Mouse (Mus musculus) MEL (cell line): ENCODE results near the gene Man2b2. TPM values are rescaled to one million over a fixed set of nuclear protein-coding genes. Genes with fewer than 3 reads are reported as not detected.

ENCODE experiments used
- DNase-seq: peaks from one replicate; pipeline ENCODE4 v3.0.0; 2011; ENCODE audit warnings: low read depth, low spot score
- H3K27ac ChIP-seq: 2 replicates; pipeline ENCODE4 v1.5.1; 2012; ENCODE audit warnings: low read depth, mild to moderate bottlenecking, control low read depth, low read length, moderate library complexity; ENCODE audit not compliant: control insufficient read depth
- H3K27me3 ChIP-seq, 2 experiments: fragments of 150-350 bp in 1 of 2; sonication (generic) in 1 of 2; 2 replicates each; pipeline ENCODE4 v1.6.1; 2012; ENCODE audit warnings: low read length in 2 of 2, mild to moderate bottlenecking in 2 of 2, improper control_type of control experiment in 1 of 2, moderate library complexity in 1 of 2; ENCODE audit not compliant: insufficient read depth in 2 of 2, control insufficient read depth in 1 of 2
- H3K36me3 ChIP-seq, 2 experiments: 2 replicates each; pipeline ENCODE4 v1.6.1; 2012 to 2014; ENCODE audit warnings: low read length in 2 of 2, improper control_type of control experiment in 1 of 2, inconsistent platforms in 1 of 2, mild to moderate bottlenecking in 1 of 2; ENCODE audit not compliant: insufficient read depth in 2 of 2, control insufficient read depth in 1 of 2
- H3K4me1 ChIP-seq, 2 experiments: fragments of 150-350 bp in 1 of 2; sonication (generic) in 1 of 2; 2 replicates each; pipeline ENCODE4 v1.6.1; 2012; ENCODE audit warnings: low read length in 2 of 2, improper control_type of control experiment in 1 of 2, mild to moderate bottlenecking in 1 of 2; ENCODE audit not compliant: insufficient read depth in 2 of 2, control insufficient read depth in 1 of 2
- H3K4me3 ChIP-seq, 2 experiments: fragments of 150-350 bp in 1 of 2; sonication (generic) in 1 of 2; 2 replicates each; pipeline ENCODE4 v1.5.1; 2012; ENCODE audit warnings: low read depth in 2 of 2, low read length in 2 of 2, mild to moderate bottlenecking in 2 of 2, moderate library complexity in 2 of 2, control low read depth in 1 of 2, improper control_type of control experiment in 1 of 2; ENCODE audit not compliant: control insufficient read depth in 1 of 2, insufficient read depth in 1 of 2
- H3K79me2 ChIP-seq: 2 replicates; pipeline ENCODE4 v1.6.1; 2012; ENCODE audit warnings: mild to moderate bottlenecking, low read length, moderate library complexity; ENCODE audit not compliant: control insufficient read depth, poor library complexity, insufficient read depth
- H3K9ac ChIP-seq: 2 replicates; pipeline ENCODE4 v1.6.1; 2012; ENCODE audit warnings: low read depth, mild to moderate bottlenecking, control low read depth, low read length, moderate library complexity; ENCODE audit not compliant: control insufficient read depth, poor library complexity, severe bottlenecking
- H3K9me3 ChIP-seq: fragments of 150-350 bp; sonication (generic); replicated peaks from 2 replicates; pipeline ENCODE4 v1.6.1; 2012; ENCODE audit warnings: mild to moderate bottlenecking, low read length, improper control_type of control experiment, moderate library complexity; ENCODE audit not compliant: insufficient read depth
- BHLHE40 ChIP-seq: IDR thresholded peaks from 2 replicates; pipeline ENCODE4 v1.6.1; 2012; ENCODE audit warnings: low read depth, mild to moderate bottlenecking, inconsistent platforms, low read length, improper control_type of control experiment, borderline replicate concordance
- CHD2 ChIP-seq: IDR thresholded peaks from 2 replicates; pipeline ENCODE4 v1.6.1; 2011; ENCODE audit warnings: low read length, improper control_type of control experiment
- CTCF ChIP-seq, 3 experiments: IDR thresholded peaks in 2 of 3; conservative IDR thresholded peaks in 1 of 3; 2 replicates each; pipeline ENCODE4 v1.5.1; 2011 to 2012; ENCODE audit warnings: low read length in 3 of 3, low read depth in 2 of 3, mild to moderate bottlenecking in 2 of 3, improper control_type of control experiment in 1 of 3, inconsistent platforms in 1 of 3, mixed read lengths in 1 of 3, moderate library complexity in 1 of 3; ENCODE audit not compliant: control insufficient read depth in 1 of 3, insufficient read depth in 1 of 3, poor library complexity in 1 of 3, severe bottlenecking in 1 of 3
- E2F4 ChIP-seq: IDR thresholded peaks from 2 replicates; pipeline ENCODE4 v1.6.1; 2011; ENCODE audit warnings: low read depth, low read length, improper control_type of control experiment, borderline replicate concordance
- ELF1 ChIP-seq: IDR thresholded peaks from 2 replicates; pipeline ENCODE4 v1.6.1; 2014; ENCODE audit warnings: low read depth, mild to moderate bottlenecking, inconsistent platforms, low read length, improper control_type of control experiment, moderate library complexity
- ETS1 ChIP-seq: IDR thresholded peaks from 2 replicates; pipeline ENCODE4 v1.6.1; 2012; ENCODE audit warnings: low read depth, mild to moderate bottlenecking, inconsistent platforms, low read length, improper control_type of control experiment, moderate library complexity
- GATA1 ChIP-seq: IDR thresholded peaks from 2 replicates; pipeline ENCODE4 v1.6.1; 2011; ENCODE audit warnings: low read depth, low read length, improper control_type of control experiment
- JUND ChIP-seq: IDR thresholded peaks from 2 replicates; pipeline ENCODE4 v1.6.1; 2011; ENCODE audit warnings: low read depth, mild to moderate bottlenecking, improper control_type of control experiment, low read length
- KAT2A ChIP-seq: conservative IDR thresholded peaks from 2 replicates; pipeline ENCODE4 v1.6.1; 2012; ENCODE audit warnings: low read depth, low read length, improper control_type of control experiment, inconsistent platforms
- MAFK ChIP-seq: IDR thresholded peaks from 2 replicates; pipeline ENCODE4 v1.6.1; 2011; ENCODE audit warnings: low read depth, mild to moderate bottlenecking, low read length, improper control_type of control experiment, borderline replicate concordance
- MAX ChIP-seq: IDR thresholded peaks from 2 replicates; pipeline ENCODE4 v1.6.1; 2011; ENCODE audit warnings: low read length, improper control_type of control experiment
- MAZ ChIP-seq: IDR thresholded peaks from 2 replicates; pipeline ENCODE4 v1.6.1; 2012; ENCODE audit warnings: low read depth, mild to moderate bottlenecking, inconsistent platforms, low read length, improper control_type of control experiment
- MXI1 ChIP-seq: IDR thresholded peaks from 2 replicates; pipeline ENCODE4 v1.6.1; 2011; ENCODE audit warnings: mild to moderate bottlenecking, low read depth, low read length, improper control_type of control experiment
- MYB ChIP-seq: IDR thresholded peaks from 2 replicates; pipeline ENCODE4 v1.6.1; 2011; ENCODE audit warnings: mild to moderate bottlenecking, low read depth, low read length, improper control_type of control experiment
- MYC ChIP-seq: IDR thresholded peaks from 2 replicates; pipeline ENCODE4 v1.6.1; 2011; ENCODE audit warnings: low read depth, mild to moderate bottlenecking, low read length, improper control_type of control experiment, moderate library complexity
- NELFE ChIP-seq: IDR thresholded peaks from 2 replicates; pipeline ENCODE4 v1.6.1; 2011; ENCODE audit warnings: low read depth, low read length, improper control_type of control experiment
- NRF1 ChIP-seq: IDR thresholded peaks from 2 replicates; pipeline ENCODE4 v1.6.1; 2014; ENCODE audit warnings: low read depth, mild to moderate bottlenecking, inconsistent platforms, low read length, improper control_type of control experiment, moderate library complexity; ENCODE audit not compliant: poor library complexity, insufficient read depth, severe bottlenecking
- POLR2A ChIP-seq, 2 experiments: IDR thresholded peaks; 2 replicates each; pipeline ENCODE4 v1.6.1; 2011 to 2012; ENCODE audit warnings: low read length in 2 of 2, mild to moderate bottlenecking in 2 of 2, control low read depth in 1 of 2, improper control_type of control experiment in 1 of 2, low read depth in 1 of 2, moderate library complexity in 1 of 2; ENCODE audit not compliant: control insufficient read depth in 1 of 2, insufficient read depth in 1 of 2, poor library complexity in 1 of 2
- POLR2AphosphoS2 ChIP-seq: IDR thresholded peaks from 2 replicates; pipeline ENCODE4 v1.6.1; 2011; ENCODE audit warnings: low read length, improper control_type of control experiment
- POLR2AphosphoS5 ChIP-seq: IDR thresholded peaks from 2 replicates; pipeline ENCODE4 v1.6.1; 2012; ENCODE audit warnings: low read depth, borderline replicate concordance, mild to moderate bottlenecking, inconsistent platforms, low read length, moderate library complexity, mixed read lengths
- SIN3A ChIP-seq: IDR thresholded peaks from 2 replicates; pipeline ENCODE4 v1.6.1; 2012; ENCODE audit warnings: low read length, improper control_type of control experiment, inconsistent platforms
- TAL1 ChIP-seq: IDR thresholded peaks from 2 replicates; pipeline ENCODE4 v1.6.1; 2012; ENCODE audit warnings: mild to moderate bottlenecking, inconsistent platforms, low read length, moderate library complexity, mixed read lengths
- UBTF ChIP-seq: IDR thresholded peaks from 2 replicates; pipeline ENCODE4 v1.6.1; 2012; ENCODE audit warnings: low read depth, mild to moderate bottlenecking, inconsistent platforms, low read length, improper control_type of control experiment, moderate library complexity, borderline replicate concordance; ENCODE audit not compliant: insufficient read depth
- USF1 ChIP-seq: IDR thresholded peaks from 2 replicates; pipeline ENCODE4 v1.6.1; 2014; ENCODE audit warnings: low read depth, mild to moderate bottlenecking, inconsistent platforms, low read length, improper control_type of control experiment, moderate library complexity
- USF2 ChIP-seq, 2 experiments: IDR thresholded peaks; 2 replicates each; pipeline ENCODE4 v1.6.1; 2011 to 2012; ENCODE audit warnings: improper control_type of control experiment in 2 of 2, low read length in 2 of 2, borderline replicate concordance in 1 of 2, inconsistent platforms in 1 of 2, low read depth in 1 of 2, mild to moderate bottlenecking in 1 of 2; ENCODE audit not compliant: insufficient read depth in 1 of 2
- ZC3H11A ChIP-seq: IDR thresholded peaks from 2 replicates; pipeline ENCODE4 v1.6.1; 2012; ENCODE audit warnings: low read depth, mild to moderate bottlenecking, inconsistent platforms, low read length, improper control_type of control experiment
- ZKSCAN1 ChIP-seq: IDR thresholded peaks from 2 replicates; pipeline ENCODE4 v1.6.1; 2012; ENCODE audit warnings: low read depth, mild to moderate bottlenecking, inconsistent platforms, low read length, improper control_type of control experiment, moderate library complexity
- ZMIZ1 ChIP-seq: IDR thresholded peaks from 2 replicates; pipeline ENCODE4 v1.6.1; 2012; ENCODE audit warnings: low read depth, mild to moderate bottlenecking, inconsistent platforms, low read length, improper control_type of control experiment, moderate library complexity
- ZNF384 ChIP-seq: IDR thresholded peaks from 2 replicates; pipeline ENCODE4 v1.6.1; 2012; ENCODE audit warnings: low read depth, mild to moderate bottlenecking, inconsistent platforms, low read length, improper control_type of control experiment
- polyA plus RNA-seq, 2 experiments: library from polyadenylated mRNA; stranded (reverse) in 1 of 2; unstranded in 1 of 2; fragments of >175 nt in 1 of 2; fragments of >200 nt in 1 of 2; gene quantifications; 2 replicates each; pipeline versions ENCODE4 v1.2.1 to v1.2.4; 2012; ENCODE audit warnings: low replicate concordance in 2 of 2, low read depth in 1 of 2; ENCODE audit not compliant: insufficient read length in 2 of 2, insufficient read depth in 1 of 2, missing spikeins in 1 of 2
- total RNA-seq: library from RNA; depleted of rRNA; stranded (reverse); fragments of 300-350 nt; gene quantifications from 2 replicates; pipeline ENCODE4 v1.2.3, GENCODE M21; 2012

Man2b2 gene
- total and polyA plus RNA-seq, 3 experiments, result 9.3 to 37.1 TPM; not detected in 1

DNA sequence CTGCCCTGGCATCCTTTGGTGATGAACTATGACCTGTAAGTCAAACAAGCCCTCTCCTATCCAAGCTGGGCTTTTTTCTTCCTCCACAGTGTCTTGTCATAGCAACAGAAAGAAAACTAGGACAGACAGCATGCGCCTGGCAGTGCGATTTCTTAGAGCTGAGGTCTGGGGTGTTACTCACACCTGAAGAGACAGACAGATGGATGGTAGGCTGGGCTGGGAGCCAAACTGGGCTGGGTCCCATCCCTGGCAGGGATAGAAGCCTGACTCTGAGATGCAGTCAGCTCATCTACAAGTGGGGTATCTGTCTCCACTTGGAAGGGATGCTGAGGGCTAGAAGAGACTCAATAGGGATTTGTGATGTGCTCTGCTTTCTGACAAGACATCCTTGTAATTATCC is 8.6 kb upstream of the Man2b2 start:
- no peaks in the 10 kb centered on the region for H3K79me2 ChIP-seq
- no peak overlapping the region for H3K27ac ChIP-seq
- H3K9ac ChIP-seq, result no peak overlapping the region
- H3K9me3 ChIP-seq, result no peaks in the 10 kb centered on the region
- TF ChIP-seq CTCF (IDR thresholded peaks at IDR 0.05 in 2 of 3, conservative IDR thresholded peaks at IDR 0.05 in 1 of 3; ENCODE audit: control insufficient read depth in 1 of 3, insufficient read depth in 1 of 3, low read depth in 2 of 3, low read length in 3 of 3, poor library complexity in 1 of 3, severe bottlenecking in 1 of 3), result no peak
- no peak for TF ChIP-seq ZC3H11A
- TF ChIP-seq ZKSCAN1, result no peak
- TF ChIP-seq ZMIZ1, result no peak
- no peak for TF ChIP-seq UBTF
- TF ChIP-seq POLR2AphosphoS5, result no peak
- TF ChIP-seq ELF1, result no peak
- TF ChIP-seq POLR2AphosphoS2, result no peak
- no peak for TF ChIP-seq KAT2A
- no peak for TF ChIP-seq MAFK
- no peak for TF ChIP-seq MYB
- TF ChIP-seq GATA1, result no peak
- TF ChIP-seq POLR2A (IDR thresholded peaks at IDR 0.05; ENCODE audit: control insufficient read depth in 1 of 2, insufficient read depth in 1 of 2, low read depth in 1 of 2, low read length in 2 of 2, poor library complexity in 1 of 2), result no peak
- no peak for TF ChIP-seq MAZ
- TF ChIP-seq MAX, result no peak
- no peak for TF ChIP-seq NRF1
- no peaks in the 10 kb centered on the region for H3K36me3 ChIP-seq
- no peaks in the 10 kb centered on the region for H3K27me3 ChIP-seq
- DNase-seq, result no peak
- no peak overlapping the region for H3K4me3 ChIP-seq
- no peaks in the 10 kb centered on the region for H3K4me1 ChIP-seq

DNA sequence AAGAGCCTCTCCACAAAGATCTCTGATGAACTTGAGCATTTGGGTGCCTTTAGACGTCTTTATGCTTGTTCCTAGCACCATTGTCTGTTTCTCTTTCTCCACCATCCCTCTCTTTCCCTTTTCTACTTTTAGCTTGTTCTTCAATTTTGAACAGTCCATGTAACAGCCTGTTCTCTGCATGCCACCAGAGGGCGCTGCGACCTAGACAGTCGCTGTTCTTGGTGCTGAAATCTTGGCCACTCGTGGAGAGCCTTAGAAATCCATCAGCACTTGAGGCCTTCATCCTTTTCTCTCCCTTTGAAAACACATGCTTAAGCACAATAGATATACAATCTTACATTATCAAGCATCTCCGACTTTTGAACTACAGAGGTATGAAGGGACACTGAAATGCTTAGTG is 5.5 kb upstream of the Man2b2 start:
- Histone ChIP-seq H3K4me1 (peaks cover 0 to under 1% of the 10 kb centered on the region in 2 experiments; a peak in 1 of 4 replicates), H3K79me2 (no peaks in the 10 kb centered on the region), H3K36me3 (no peaks in the 10 kb centered on the region), H3K4me3 (no peak overlapping the region), H3K9ac (no peak overlapping the region), H3K27ac (no peak overlapping the region), H3K9me3 (no peaks in the 10 kb centered on the region), H3K27me3 (no peaks in the 10 kb centered on the region)
- DNase-seq, result peak; percentile 85
- TF ChIP-seq SIN3A (peak; percentile 98), TAL1 (no peak), MAZ (no peak), POLR2A (IDR thresholded peaks at IDR 0.05; ENCODE audit: control insufficient read depth in 1 of 2, insufficient read depth in 1 of 2, low read depth in 1 of 2, low read length in 2 of 2, poor library complexity in 1 of 2) (no peak), ZMIZ1 (no peak), GATA1 (no peak), JUND (no peak), USF1 (no peak), MAFK (no peak), E2F4 (no peak), KAT2A (no peak), ETS1 (no peak), CHD2 (no peak), ZNF384 (no peak), MXI1 (peak; percentile 83), ZKSCAN1 (no peak), CTCF (IDR thresholded peaks at IDR 0.05 in 2 of 3, conservative IDR thresholded peaks at IDR 0.05 in 1 of 3; ENCODE audit: control insufficient read depth in 1 of 3, insufficient read depth in 1 of 3, low read depth in 2 of 3, low read length in 3 of 3, poor library complexity in 1 of 3, severe bottlenecking in 1 of 3) (peak; percentile 98 to 99 (median 99)), MYC (no peak), MAX (peak; percentile 26), NRF1 (no peak), USF2 (IDR thresholded peaks at IDR 0.05; ENCODE audit: borderline replicate concordance in 1 of 2, insufficient read depth in 1 of 2, low read depth in 1 of 2, low read length in 2 of 2) (no peak), BHLHE40 (no peak), NELFE (no peak), UBTF (no peak), MYB (no peak)
